In genomic region chr10:80136179-80136951, GRCm38 (mm10) we compare ENCODE assay signal across 8 mouse cellular contexts. TPM values are rescaled to one million over a fixed set of nuclear protein-coding genes. Genes with fewer than 3 reads are reported as not detected.
DNase-seq lines count a peak whose midpoint lies in the region; ATAC-seq and TF ChIP-seq lines count a peak whose summit lies in the region.

No protein-coding gene starts in this region.

- no peak overlapping the region for H3K9ac ChIP-seq in limb, embryonic 15.5 days
- no peak overlapping the region for H3K9ac ChIP-seq in stomach, postnatal 0 days (ENCODE audit: low read length)

- H3K4me1 ChIP-seq in erythroblast, embryonic 14.5 days (ENCODE audit: control insufficient read depth): peaks cover 73% of the 10 kb centered on the region
- peaks cover 61% of the 10 kb centered on the region for H3K4me1 ChIP-seq in limb, embryonic 15.5 days
- H3K4me1 ChIP-seq in stomach, postnatal 0 days (replicated peaks; ENCODE audit: control insufficient read depth, insufficient read depth): 0 out of 2 replicates have a peak, but pooled peaks cover 2% of the 10 kb centered on the region

- H3K9me3 ChIP-seq in erythroblast, embryonic 14.5 days (ENCODE audit: control insufficient read depth, low read length): peaks cover 13% of the 10 kb centered on the region
- H3K9me3 ChIP-seq in limb, embryonic 15.5 days: no peaks in the 10 kb centered on the region
- no peaks in the 10 kb centered on the region for H3K9me3 ChIP-seq in stomach, postnatal 0 days (ENCODE audit: control insufficient read depth, low read length)

- peaks cover 62% of the 10 kb centered on the region for H3K27me3 ChIP-seq in erythroblast, embryonic 14.5 days (ENCODE audit: control insufficient read depth)
- H3K27me3 ChIP-seq in limb, embryonic 15.5 days: peaks cover 20% of the 10 kb centered on the region
- H3K27me3 ChIP-seq in stomach, postnatal 0 days (ENCODE audit: control insufficient read depth, insufficient read depth, low read length): no peaks in the 10 kb centered on the region

- H3K4me3 ChIP-seq in erythroblast, embryonic 14.5 days (replicated peaks): peak overlapping the region; percentile 45
- peak overlapping the region; percentile 64 for H3K4me3 ChIP-seq in limb, embryonic 15.5 days
- 0 out of 2 replicates have a peak overlapping the region, but pooled peaks have one; percentile 0 for H3K4me3 ChIP-seq in stomach, postnatal 0 days (ENCODE audit: low read depth, low read length)

- 21% methylated on average over 41 of the region's 49 CpGs for WGBS in limb, embryonic 15.5 days
- 25% methylated on average over 37 of the region's 49 CpGs for WGBS in stomach, postnatal 0 days

- ATAC-seq in erythroblast, adult 5-6 weeks (replicated peaks; ENCODE audit: low FRiP score, poor library complexity, severe bottlenecking): no peak
- no peak for ATAC-seq in limb, embryonic 15.5 days (ENCODE audit: insufficient number of reproducible peaks, low FRiP score, low TSS enrichment, low read depth)
- ATAC-seq in stomach, postnatal 0 days (ENCODE audit: low FRiP score, low TSS enrichment): no peak

- no peak overlapping the region for H3K27ac ChIP-seq in limb, embryonic 15.5 days
- no peak overlapping the region for H3K27ac ChIP-seq in stomach, postnatal 0 days (replicated peaks)

- TF ChIP-seq EP300 in stomach, postnatal 0 days (optimal IDR thresholded peaks at IDR 0.05): no peak

- peak overlapping the region; percentile 98 for H3K4me2 ChIP-seq in limb, embryonic 15.5 days
- H3K4me2 ChIP-seq in stomach, postnatal 0 days (replicated peaks; ENCODE audit: low read depth): peak overlapping the region; percentile 96

- peak; percentile 11 for DNase-seq in right cerebral cortex, postnatal 14 days
- no peak for DNase-seq in right cerebral cortex, adult 2 months (ENCODE audit: low spot score in 2 of 2)
- DNase-seq in stomach, postnatal 0 days (ENCODE audit: low spot score): peak; percentile 35
- DNase-seq in ovary, postnatal 14 days (ENCODE audit: low spot score): no peak
- DNase-seq in urinary bladder, postnatal 10 days (ENCODE audit: low spot score): no peak

- H3K36me3 ChIP-seq in erythroblast, embryonic 14.5 days (ENCODE audit: control insufficient read depth): peaks cover 24% of the 10 kb centered on the region
- H3K36me3 ChIP-seq in limb, embryonic 15.5 days: peaks cover 42% of the 10 kb centered on the region
- H3K36me3 ChIP-seq in stomach, postnatal 0 days (ENCODE audit: control insufficient read depth, insufficient read depth, low read length): peaks cover 7% of the 10 kb centered on the region; the same call in 1 of the 2 replicates

- TF ChIP-seq CTCF in stomach, postnatal 0 days (IDR thresholded peaks at IDR 0.05; ENCODE audit: low read depth): no peak

RNA-seq across cellular contexts. Expression of gene Atp5d, which starts 2.1 kb away (rescaled TPM):
- polyA plus RNA-seq in erythroblast, embryonic 14.5 days (2012): 139 and 144 TPM in 2 replicates
- total RNA-seq in erythroblast, adult 5-6 weeks (2015; ENCODE audit: low replicate concordance): 43.3 and 48.8 TPM in 2 replicates
- total RNA-seq in erythroblast, adult 5-6 weeks (2017; ENCODE audit: low replicate concordance): 12.1 and 17.3 TPM in 2 replicates
- polyA plus RNA-seq in limb, embryonic 15.5 days (2015; fragmentation: Nextera tagmentation; extraction: Ambion mirVana): 494 and 537 TPM in 2 replicates
- polyA plus RNA-seq in stomach, postnatal 0 days (2015; fragmentation: Nextera tagmentation; extraction: Ambion mirVana): 679 and 705 TPM in 2 replicates

RNA-seq across cellular contexts. Expression of gene Cbarp, which starts 4.3 kb away (rescaled TPM):
- 0.15 and 0.52 TPM in 2 replicates for polyA plus RNA-seq in erythroblast, embryonic 14.5 days (2012)
- total RNA-seq in erythroblast, adult 5-6 weeks (2015; ENCODE audit: low replicate concordance): not detected in 2 replicates
- not detected in 2 replicates for total RNA-seq in erythroblast, adult 5-6 weeks (2017; ENCODE audit: low replicate concordance)
- polyA plus RNA-seq in limb, embryonic 15.5 days (2015; fragmentation: Nextera tagmentation; extraction: Ambion mirVana): 5.9 and 6.8 TPM in 2 replicates
- polyA plus RNA-seq in stomach, postnatal 0 days (2015; fragmentation: Nextera tagmentation; extraction: Ambion mirVana): 4.2 and 4.3 TPM in 2 replicates

RNA-seq across cellular contexts. Expression of gene Midn, which starts 11.7 kb away (rescaled TPM):
- 7.0 and 9.3 TPM in 2 replicates for polyA plus RNA-seq in erythroblast, embryonic 14.5 days (2012)
- total RNA-seq in erythroblast, adult 5-6 weeks (2015; ENCODE audit: low replicate concordance): 5.0 and 7.7 TPM in 2 replicates
- 3.9 and 7.4 TPM in 2 replicates for total RNA-seq in erythroblast, adult 5-6 weeks (2017; ENCODE audit: low replicate concordance)
- 13.4 and 14.0 TPM in 2 replicates for polyA plus RNA-seq in limb, embryonic 15.5 days (2015; fragmentation: Nextera tagmentation; extraction: Ambion mirVana)
- polyA plus RNA-seq in stomach, postnatal 0 days (2015; fragmentation: Nextera tagmentation; extraction: Ambion mirVana): 8.5 and 9.6 TPM in 2 replicates

RNA-seq across cellular contexts. Expression of gene Stk11, which starts 20.8 kb away (rescaled TPM):
- 69.2 and 71.6 TPM in 2 replicates for polyA plus RNA-seq in erythroblast, embryonic 14.5 days (2012)
- total RNA-seq in erythroblast, adult 5-6 weeks (2015; ENCODE audit: low replicate concordance): 47.7 and 60.0 TPM in 2 replicates
- 152 and 195 TPM in 2 replicates for total RNA-seq in erythroblast, adult 5-6 weeks (2017; ENCODE audit: low replicate concordance)
- polyA plus RNA-seq in limb, embryonic 15.5 days (2015; fragmentation: Nextera tagmentation; extraction: Ambion mirVana): 15.2 and 16.6 TPM in 2 replicates
- 10.3 and 11.2 TPM in 2 replicates for polyA plus RNA-seq in stomach, postnatal 0 days (2015; fragmentation: Nextera tagmentation; extraction: Ambion mirVana)

RNA-seq across cellular contexts. Expression of gene Cirbp, which starts 29.4 kb away (rescaled TPM):
- polyA plus RNA-seq in erythroblast, embryonic 14.5 days (2012): 3.9 and 4.3 TPM in 2 replicates
- total RNA-seq in erythroblast, adult 5-6 weeks (2015; ENCODE audit: low replicate concordance): 3.6 and 3.7 TPM in 2 replicates
- total RNA-seq in erythroblast, adult 5-6 weeks (2017; ENCODE audit: low replicate concordance): 14.6 and 16.3 TPM in 2 replicates
- polyA plus RNA-seq in limb, embryonic 15.5 days (2015; fragmentation: Nextera tagmentation; extraction: Ambion mirVana): 102 and 103 TPM in 2 replicates
- polyA plus RNA-seq in stomach, postnatal 0 days (2015; fragmentation: Nextera tagmentation; extraction: Ambion mirVana): 237 and 244 TPM in 2 replicates

Comparison
In these comparisons a context has a peak if more than half of its experiments do, and no peak if none do; other contexts are left out.
1. DNase-seq: peak in right cerebral cortex, postnatal 14 days (single experiment) and stomach, postnatal 0 days (single experiment); none in right cerebral cortex, adult 2 months (0 of 2), ovary, postnatal 14 days (single experiment) and urinary bladder, postnatal 10 days (single experiment).
2. H3K4me3 ChIP-seq: peak in every context shown above with its lines; median percentile 64 in limb, embryonic 15.5 days; 45 in erythroblast, embryonic 14.5 days; 0 in stomach, postnatal 0 days.